ENCODE assay signal across 22 mouse cellular contexts in genomic region chr9:65168952-65169351, GRCm38 (mm10). TPM values are rescaled to one million over a fixed set of nuclear protein-coding genes. Genes with fewer than 3 reads are reported as not detected.
DNase-seq lines count a peak whose midpoint lies in the region; ATAC-seq and TF ChIP-seq lines count a peak whose summit lies in the region.
"Had no signal": no experiment of that assay in that cellular context is flagged by ENCODE, and none has a peak within 500 bp of the region (broad histone marks: within the 10 kb centered on the region; RNA-seq: fewer than 3 reads in every experiment).

No protein-coding gene starts in this region.

- H3K27me3 ChIP-seq in midbrain, embryonic 10.5 days (ENCODE audit: low read depth, poor library complexity, severe bottlenecking), result no peaks in the 10 kb centered on the region
- no peaks in the 10 kb centered on the region for H3K27me3 ChIP-seq in midbrain, postnatal 0 days (ENCODE audit: insufficient read depth, low read length)
- H3K27me3 ChIP-seq in limb, embryonic 12.5 days, result peaks cover 50% of the 10 kb centered on the region
- H3K27me3 ChIP-seq in neural tube, embryonic 15.5 days (replicated peaks), result no peaks in the 10 kb centered on the region

- no peak overlapping the region for H3K4me2 ChIP-seq in midbrain, postnatal 0 days (ENCODE audit: low read depth, low read length, poor library complexity, severe bottlenecking)
- H3K4me2 ChIP-seq in limb, embryonic 12.5 days, result peak overlapping the region; percentile 9; the same call in 1 of the 2 replicates
- H3K4me2 ChIP-seq in neural tube, embryonic 15.5 days, result no peak overlapping the region
- H3K4me2 ChIP-seq: heart, embryonic 12.5 days had no signal

- peaks cover 87% of the 10 kb centered on the region for H3K36me3 ChIP-seq in midbrain, embryonic 10.5 days
- no peaks in the 10 kb centered on the region for H3K36me3 ChIP-seq in midbrain, postnatal 0 days (ENCODE audit: insufficient read depth, low read length)
- no peaks in the 10 kb centered on the region for H3K36me3 ChIP-seq in limb, embryonic 12.5 days
- no peaks in the 10 kb centered on the region for H3K36me3 ChIP-seq in neural tube, embryonic 15.5 days
- H3K36me3 ChIP-seq: heart, embryonic 12.5 days had no signal

- H3K9me3 ChIP-seq in midbrain, embryonic 10.5 days (replicated peaks), result no peaks in the 10 kb centered on the region
- no peaks in the 10 kb centered on the region for H3K9me3 ChIP-seq in midbrain, postnatal 0 days (ENCODE audit: low read length)
- H3K9me3 ChIP-seq in limb, embryonic 12.5 days, result peaks cover 5% of the 10 kb centered on the region; the same call in 1 of the 2 replicates
- H3K9me3 ChIP-seq in neural tube, embryonic 15.5 days (replicated peaks), result no peaks in the 10 kb centered on the region
- H3K9me3 ChIP-seq: heart, embryonic 12.5 days had no signal

- peak overlapping the region; percentile 33; the same call in 1 of the 2 replicates for H3K4me3 ChIP-seq in midbrain, embryonic 10.5 days
- H3K4me3 ChIP-seq in midbrain, postnatal 0 days (ENCODE audit: low read depth, low read length), result no peak overlapping the region
- H3K4me3 ChIP-seq in limb, embryonic 12.5 days (replicated peaks), result no peak overlapping the region
- H3K4me3 ChIP-seq in neural tube, embryonic 15.5 days (replicated peaks), result no peak overlapping the region
- H3K4me3 ChIP-seq: heart, embryonic 12.5 days had no signal

- intact Hi-C loops in heart, postnatal 10 days (cut with DNase I), result no loop called here

- peaks cover 83% of the 10 kb centered on the region for H3K4me1 ChIP-seq in midbrain, embryonic 10.5 days
- H3K4me1 ChIP-seq in midbrain, postnatal 0 days (ENCODE audit: insufficient read depth, low read length), result no peaks in the 10 kb centered on the region
- peaks cover 43% of the 10 kb centered on the region for H3K4me1 ChIP-seq in limb, embryonic 12.5 days (replicated peaks)
- H3K4me1 ChIP-seq in neural tube, embryonic 15.5 days, result peaks cover 23% of the 10 kb centered on the region
- H3K4me1 ChIP-seq: heart, embryonic 12.5 days had no signal

- TF ChIP-seq CTCF in midbrain, postnatal 0 days (IDR thresholded peaks at IDR 0.05), result no peak

- H3K27ac ChIP-seq in midbrain, embryonic 10.5 days (replicated peaks), result peak overlapping the region; percentile 86
- H3K27ac ChIP-seq in midbrain, postnatal 0 days (ENCODE audit: low read depth, low read length), result no peak overlapping the region
- peak overlapping the region; percentile 79 for H3K27ac ChIP-seq in limb, embryonic 12.5 days
- H3K27ac ChIP-seq in neural tube, embryonic 15.5 days (replicated peaks), result peak overlapping the region; percentile 63
- H3K27ac ChIP-seq: liver, embryonic 14.5 days; stomach, postnatal 0 days had no signal

- DNase-seq in embryo, embryonic 10.5 days (ENCODE audit: low spot score), result peak; percentile 60
- DNase-seq in embryo, embryonic 11 days, result no peak
- no peak for DNase-seq in midbrain, embryonic 10.5 days (ENCODE audit: low spot score)
- DNase-seq in midbrain, postnatal 0 days (ENCODE audit: low spot score), result no peak
- DNase-seq in layer of hippocampus, postnatal 36 days, result no peak
- no peak for DNase-seq in heart, postnatal 10 days
- DNase-seq: adrenal gland, postnatal 25 days; cerebellum, adult 9-10 months; gastrocnemius, postnatal 25 days; heart, postnatal 4 days; kidney, adult 11 months; kidney, postnatal 36 days; left cerebral cortex, postnatal 4 days; right cerebral cortex, adult 18-20 months; thymus, postnatal 25 days had no signal

- H3K9ac ChIP-seq in midbrain, postnatal 0 days (replicated peaks; ENCODE audit: low read length, poor library complexity, severe bottlenecking), result no peak overlapping the region
- no peak overlapping the region for H3K9ac ChIP-seq in limb, embryonic 12.5 days (replicated peaks)
- H3K9ac ChIP-seq in neural tube, embryonic 15.5 days (replicated peaks), result no peak overlapping the region
- H3K9ac ChIP-seq: heart, embryonic 12.5 days; liver, embryonic 14.5 days had no signal

- ATAC-seq in midbrain, postnatal 0 days (ENCODE audit: low FRiP score), result no peak
- 0 out of 2 replicates have a peak, but pooled peaks have one; percentile 18 for ATAC-seq in limb, embryonic 12.5 days (ENCODE audit: insufficient number of reproducible peaks, insufficient read depth, low FRiP score, low TSS enrichment, low read depth)
- no peak for ATAC-seq in neural tube, embryonic 15.5 days (ENCODE audit: low FRiP score)
- ATAC-seq: activated CD4-positive, CD25-positive, alpha-beta regulatory T cell, adult 4 months; lung, postnatal 0 days had no signal

- WGBS in midbrain, embryonic 10.5 days, result 42% methylated on average over 4 of the region's 4 CpGs
- WGBS in midbrain, postnatal 0 days, result 42% methylated on average over 4 of the region's 4 CpGs
- 1% methylated on average over 4 of the region's 4 CpGs for WGBS in limb, embryonic 12.5 days
- WGBS in neural tube, embryonic 15.5 days, result 5% methylated on average over 4 of the region's 4 CpGs

RNA-seq across cellular contexts. Expression of gene Parp16, which starts 26.2 kb away (rescaled TPM):
- 7.2 and 7.9 TPM in 2 replicates for polyA plus RNA-seq in midbrain, embryonic 10.5 days (2016; fragmentation: Nextera tagmentation; extraction: Ambion mirVana)
- total RNA-seq in midbrain, postnatal 0 days (2014; rRNA removed), result 7.5 and 8.0 TPM in 2 replicates
- 7.0 and 7.7 TPM in 2 replicates for polyA plus RNA-seq in midbrain, postnatal 0 days (2015; fragmentation: Nextera tagmentation; extraction: Ambion mirVana)
- polyA plus RNA-seq in limb, embryonic 12.5 days (2016; fragmentation: Nextera tagmentation; extraction: Ambion mirVana), result 8.2 and 8.7 TPM in 2 replicates
- 6.4 and 8.9 TPM in 2 replicates for polyA plus RNA-seq in neural tube, embryonic 15.5 days (2015; fragmentation: Nextera tagmentation; extraction: Ambion mirVana)
- 1 to 10 TPM; 4.6 to 4.9 TPM for total RNA-seq in layer of hippocampus, postnatal 36 days (2021)
- total RNA-seq in heart, postnatal 10 days (2021), result 1 to 10 TPM; 5.1 to 5.9 TPM

RNA-seq across cellular contexts. Expression of gene Igdcc3, which starts 28.0 kb away (rescaled TPM):
- 334 and 450 TPM in 2 replicates for polyA plus RNA-seq in midbrain, embryonic 10.5 days (2016; fragmentation: Nextera tagmentation; extraction: Ambion mirVana)
- 5.3 and 7.7 TPM in 2 replicates for total RNA-seq in midbrain, postnatal 0 days (2014; rRNA removed)
- polyA plus RNA-seq in midbrain, postnatal 0 days (2015; fragmentation: Nextera tagmentation; extraction: Ambion mirVana), result 6.4 and 6.6 TPM in 2 replicates
- 6.2 and 6.4 TPM in 2 replicates for polyA plus RNA-seq in limb, embryonic 12.5 days (2016; fragmentation: Nextera tagmentation; extraction: Ambion mirVana)
- 7.9 and 8.9 TPM in 2 replicates for polyA plus RNA-seq in neural tube, embryonic 15.5 days (2015; fragmentation: Nextera tagmentation; extraction: Ambion mirVana)
- total RNA-seq in layer of hippocampus, postnatal 36 days (2021), result 1 to 10 TPM; 3.1 to 4.4 TPM
- under 1 TPM; 0.22 to 0.40 TPM for total RNA-seq in heart, postnatal 10 days (2021)
- polyA plus RNA-seq: activated CD4-positive, CD25-positive, alpha-beta regulatory T cell, adult 4 months had no signal

Comparison
In these comparisons a context has a peak if more than half of its experiments do, and no peak if none do; other contexts are left out.
1. RNA of gene Igdcc3, which starts 28.0 kb away (polyA plus RNA-seq): 334 to 450 TPM in midbrain, embryonic 10.5 days; 7.9 to 8.9 TPM in neural tube, embryonic 15.5 days, 6.4 to 6.6 TPM in midbrain, postnatal 0 days and 6.2 to 6.4 TPM in limb, embryonic 12.5 days; every median in the first group is over 10 times any median in the second.